Mouse (Mus musculus) cerebellum, postnatal 10 days (tissue): ENCODE measurements at regions not wholly inside any gene's neighbourhood (a gene's known extent, or its start where the extent isn't known, plus 50 kb on each side); places are given as distances from the start of the nearest gene placed in this dataset.

ENCODE experiments used
- DNase-seq, 2 experiments: peaks; one replicate each; pipeline ENCODE4 v3.0.0; 2021; ENCODE audit warnings: mixed read lengths in 2 of 2

DNA sequence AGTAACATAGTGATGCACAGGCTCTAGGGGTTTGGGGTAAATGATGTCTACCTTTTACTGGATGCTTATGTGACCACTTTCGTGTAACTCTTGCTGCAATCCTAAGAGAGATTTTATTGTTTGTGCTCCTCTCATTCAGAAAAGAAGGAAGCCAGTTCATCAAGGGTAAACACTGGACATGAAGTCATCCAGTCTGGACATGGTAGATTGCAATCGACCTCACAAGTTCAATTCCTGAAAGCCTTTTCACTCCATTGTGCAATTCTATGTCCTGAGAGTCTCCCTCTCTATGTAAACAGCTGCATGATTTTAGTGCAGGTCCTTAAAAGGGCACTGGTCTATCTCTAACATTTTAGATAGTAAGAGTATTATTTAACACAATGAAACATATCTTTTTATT lies 73.5 kb upstream of the Gm16223 start:
- DNase-seq = no peak

- DNase-seq = no peak
Observed at GRCm38 (mm10) chr5:41983556-41983955, 84.2 kb upstream of the Gm16223 start.

GRCm38 (mm10) chr5:41975535-41975934 lies 92.2 kb upstream of the Gm16223 start:
- DNase-seq = no peak

DNA sequence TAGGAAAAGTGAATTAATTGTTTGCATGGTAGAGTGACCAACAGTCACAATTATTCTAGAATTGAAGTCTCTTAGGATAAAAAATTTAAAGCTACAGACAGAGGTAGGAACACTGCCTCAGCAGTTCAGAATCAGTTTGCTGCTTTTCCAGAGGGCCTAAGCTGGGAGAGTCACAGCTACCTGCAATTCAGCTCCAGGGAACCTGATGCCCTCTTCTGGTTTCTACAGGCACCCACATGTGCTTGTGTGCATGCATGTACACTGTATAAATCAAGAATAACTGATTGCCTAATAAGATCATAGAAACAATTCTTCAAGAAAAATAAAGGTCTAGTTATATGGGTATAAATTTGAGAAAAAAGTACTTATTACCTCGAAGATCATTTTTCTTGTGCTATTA lies 96.6 kb upstream of the Gm16223 start:
- DNase-seq = peak; percentile 41 to 52

- peak; percentile 46 to 63 for DNase-seq
Observed at GRCm38 (mm10) chr5:41966958-41967357, 100.8 kb upstream of the Gm16223 start.

DNA sequence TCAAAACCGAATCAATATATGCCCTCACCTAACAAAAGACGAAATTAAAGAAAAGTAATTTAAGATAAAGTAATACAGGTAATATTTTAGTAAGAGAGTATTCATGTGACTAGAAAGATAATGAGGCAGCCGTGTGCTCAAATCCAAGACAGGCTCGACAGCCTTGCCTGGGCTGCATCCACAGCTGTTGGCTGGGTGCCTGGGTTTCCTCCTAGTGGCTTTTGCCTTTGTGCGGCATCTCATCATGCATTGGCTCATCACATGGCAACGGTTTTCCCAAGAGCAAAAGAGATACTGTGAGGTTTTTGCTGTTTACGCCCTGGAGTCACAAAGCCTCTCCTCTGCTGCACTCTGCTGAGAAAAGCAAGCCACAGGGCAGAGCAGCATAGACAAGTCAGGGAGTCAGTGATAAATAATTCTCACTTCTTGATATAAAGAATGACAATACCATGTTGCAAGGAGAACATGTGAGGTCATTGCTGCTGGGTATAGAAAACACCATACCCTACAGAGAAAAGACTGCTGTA lies 103.1 kb upstream of the Bod1l start:
- peak; percentile 89 to 92 for DNase-seq

- DNase-seq = no peak
Observed at GRCm38 (mm10) chr5:41943399-41943798, 99.3 kb upstream of the Bod1l start.

DNA sequence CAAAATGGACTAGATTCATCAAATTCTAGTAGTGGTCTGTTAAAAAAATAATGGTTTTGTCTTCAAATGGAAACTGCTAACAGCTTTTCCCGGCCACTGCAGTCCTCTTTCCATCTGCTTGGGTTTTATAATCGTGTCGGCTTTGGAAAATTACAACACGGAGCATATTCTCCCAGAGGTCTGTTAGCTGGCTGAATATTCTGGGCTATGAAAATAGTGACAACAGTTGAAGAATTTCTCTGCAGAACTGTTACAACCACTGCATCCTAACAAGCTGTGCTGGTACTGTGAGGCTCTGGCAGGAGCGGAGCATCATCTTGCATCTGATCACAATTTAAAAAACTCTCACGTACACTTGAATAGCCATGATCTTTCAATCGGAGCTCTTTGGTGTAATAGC lies 98.0 kb upstream of the Bod1l start:
- no peak for DNase-seq

- no peak for DNase-seq
Observed at GRCm38 (mm10) chr5:41941216-41941615, 97.1 kb upstream of the Bod1l start.

DNA sequence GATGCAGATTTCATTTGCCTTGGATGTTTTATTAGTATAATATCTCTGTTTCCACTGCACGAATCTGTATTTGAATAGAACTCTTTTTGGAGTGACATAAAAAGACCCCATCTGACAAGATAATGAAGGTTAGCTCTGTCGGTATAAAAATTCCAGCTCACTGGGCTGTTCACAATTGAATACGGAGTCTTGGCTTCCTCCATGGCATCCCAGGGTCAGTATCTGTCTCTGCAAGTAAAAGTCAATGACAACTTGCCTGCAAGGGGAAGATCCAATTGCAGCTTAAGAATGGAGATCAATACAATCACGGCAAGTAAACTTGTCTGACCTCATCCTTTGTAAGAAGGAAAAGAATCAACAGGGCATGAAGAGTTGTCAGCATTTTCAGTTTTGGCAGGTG lies 95.6 kb upstream of the Bod1l start:
- peak; percentile 64 to 65 for DNase-seq

DNA sequence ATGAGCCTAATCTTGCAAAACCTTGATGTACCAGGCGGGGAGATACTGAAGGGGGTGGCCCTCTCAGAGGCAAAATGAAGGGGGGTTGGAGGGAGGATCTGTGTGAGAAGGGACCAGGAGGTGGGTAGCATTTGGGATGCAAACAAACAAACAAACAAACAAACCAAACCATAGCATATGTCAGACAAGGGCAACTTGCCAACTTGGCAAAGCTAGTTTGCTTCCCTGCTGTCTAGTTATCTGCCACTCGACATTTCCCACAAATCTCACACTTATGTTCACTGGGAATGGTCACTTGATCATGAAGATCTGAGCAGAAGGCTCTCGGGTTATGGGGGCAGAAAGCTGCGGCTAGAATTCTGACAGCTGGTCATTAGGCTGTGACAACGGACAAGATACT lies 65.9 kb upstream of the Bod1l start:
- DNase-seq = peak; percentile 85 to 89

DNA sequence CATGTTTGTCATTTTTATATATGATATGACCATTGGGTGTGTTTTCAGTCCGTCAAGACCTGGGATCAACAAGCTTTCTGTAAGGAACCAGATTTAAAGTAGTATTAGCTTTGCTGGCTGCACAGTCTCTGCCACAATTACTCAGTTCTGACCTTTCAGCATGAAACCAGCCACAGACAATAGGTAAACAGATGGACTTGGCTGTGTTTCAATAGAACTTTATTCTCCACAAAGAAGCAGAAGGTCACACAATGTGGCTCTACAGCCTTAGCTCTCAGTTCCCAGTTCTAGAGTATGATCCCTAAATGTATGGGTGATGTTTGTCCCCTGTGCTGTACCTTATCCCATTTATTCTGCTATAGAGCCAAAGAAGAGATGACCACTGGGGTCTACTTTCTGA lies 63.6 kb upstream of the Bod1l start:
- no peak for DNase-seq

- DNase-seq = no peak
Observed at GRCm38 (mm10) chr5:41904512-41904911, 60.4 kb upstream of the Bod1l start.

- no peak for DNase-seq
Observed at GRCm38 (mm10) chr5:41899237-41899636, 55.1 kb upstream of the Bod1l start.

DNA sequence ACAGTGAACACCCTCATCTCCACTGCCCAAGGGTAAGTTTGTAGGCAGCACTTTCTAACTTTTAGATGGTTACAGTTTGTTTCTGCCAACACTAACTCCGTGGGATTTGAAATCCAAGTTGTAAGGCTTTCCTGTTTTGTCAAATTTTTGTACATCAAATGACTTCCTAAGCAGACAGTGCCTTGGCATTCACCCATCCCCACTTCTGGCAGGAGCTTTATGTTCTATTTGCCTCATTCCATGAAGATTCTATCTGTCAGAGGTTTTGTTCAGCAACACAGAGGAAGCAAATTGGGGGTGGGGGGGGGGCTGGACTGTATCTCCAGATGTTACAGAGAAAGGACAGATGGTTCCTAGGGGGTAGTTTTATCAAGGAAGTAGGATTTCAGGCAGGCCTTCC lies 54.6 kb upstream of the Bod1l start:
- no peak for DNase-seq
